Mouse (Mus musculus): ENCODE measurements around the gene 9430007A20Rik. TPM values are rescaled to one million over a fixed set of nuclear protein-coding genes. Genes with fewer than 3 reads are reported as not detected.

The 9430007A20Rik gene
- polyA plus RNA-seq (2017; shearing (Covaris generic)) = not detected

DNA sequence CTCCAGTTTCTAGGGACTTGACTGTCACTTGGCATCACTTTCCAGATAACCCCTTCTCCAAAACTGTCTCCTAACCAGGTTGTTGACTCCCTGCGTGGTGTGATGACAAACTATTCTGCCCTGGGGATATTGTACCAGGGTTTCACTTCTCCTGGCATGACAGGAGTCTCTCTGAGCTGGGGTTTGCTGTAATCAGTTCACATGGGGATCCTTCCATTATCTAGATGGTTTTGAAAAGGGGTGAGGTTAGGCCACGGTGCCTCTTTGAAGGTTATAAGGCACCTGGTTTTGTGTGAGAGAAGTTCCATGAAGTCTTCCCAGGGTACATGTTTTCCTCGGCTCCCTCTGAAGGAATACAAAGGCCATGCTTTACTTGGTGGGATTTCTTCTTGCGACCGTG, at the start of gene 9430007A20Rik:
9430007A20Rik (plus strand) TSS at position 301 of the 400 bp plus-strand sequence.

DNA sequence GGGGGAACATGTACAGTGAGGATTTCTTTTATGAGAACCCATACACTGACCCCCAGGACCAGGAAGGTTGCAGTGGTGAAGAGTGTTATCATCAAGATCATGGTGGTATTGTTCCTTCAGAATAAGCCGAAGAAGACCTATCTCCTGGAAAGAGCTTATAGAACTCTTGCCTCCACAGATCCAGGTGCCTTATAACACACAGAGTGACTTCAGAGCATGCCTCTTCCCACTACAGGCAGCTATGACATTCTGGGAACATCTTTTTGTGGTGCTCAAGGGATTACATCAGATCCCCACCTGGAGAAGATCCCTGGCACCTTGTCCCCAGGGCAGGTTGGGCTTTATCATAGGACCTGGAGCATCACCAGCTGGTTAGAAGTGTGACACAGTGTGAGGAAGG, 45.4 kb downstream of the 9430007A20Rik start, which contains the start of gene Gm13124:
Gm13124 (minus strand) TSS at position 101 of the 400 bp plus-strand sequence.

Other genes with a start within 250 kb of the 9430007A20Rik start
- gene Pramel5, start 239.3 kb upstream of the 9430007A20Rik start, polyA plus RNA-seq (2017; shearing (Covaris generic)) = not detected
- gene Gm13128, start 189.6 kb upstream of the 9430007A20Rik start, polyA plus RNA-seq (2017; shearing (Covaris generic)) = not detected
- gene Gm13119, start 161.9 kb upstream of the 9430007A20Rik start, polyA plus RNA-seq (2017; shearing (Covaris generic)) = 0.21 TPM
- not detected for gene Pramef20, start 141.9 kb upstream of the 9430007A20Rik start, polyA plus RNA-seq (2017; shearing (Covaris generic))
- not detected for gene Pramef12, start 111.4 kb upstream of the 9430007A20Rik start, polyA plus RNA-seq (2017; shearing (Covaris generic))
- gene 1700012P22Rik, start 81.0 kb upstream of the 9430007A20Rik start, polyA plus RNA-seq (2017; shearing (Covaris generic)) = not detected
- not detected for gene Gm9944, start 66.5 kb upstream of the 9430007A20Rik start, polyA plus RNA-seq (2017; shearing (Covaris generic))
- gene Aadacl3, start 56.1 kb upstream of the 9430007A20Rik start, polyA plus RNA-seq (2017; shearing (Covaris generic)) = not detected
- not detected for gene Gm13124, start 45.3 kb downstream of the 9430007A20Rik start, polyA plus RNA-seq (2017; shearing (Covaris generic))
- gene Aadacl4, start 93.9 kb downstream of the 9430007A20Rik start, polyA plus RNA-seq (2017; shearing (Covaris generic)) = not detected
- gene Gm436, start 166.5 kb downstream of the 9430007A20Rik start, polyA plus RNA-seq (2017; shearing (Covaris generic)) = not detected
- gene Gm13178, start 201.6 kb downstream of the 9430007A20Rik start, polyA plus RNA-seq (2017; shearing (Covaris generic)) = not detected